Mouse (Mus musculus) testis, adult 2 months (tissue): ENCODE results near the gene Grik1.

Experiments used
- CTCF ChIP-seq: fragments of 200-500 bp; IDR thresholded peaks from 2 replicates; pipeline ENCODE4 v1.5.1; 2012; ENCODE audit warnings: low read depth, mild to moderate bottlenecking, inconsistent platforms, low read length, moderate library complexity; ENCODE audit not compliant: control insufficient read depth, insufficient read depth, insufficient replicate concordance
- POLR2A ChIP-seq: fragments of 200-500 bp; IDR thresholded peaks from 2 replicates; pipeline ENCODE4 v1.6.1; 2012; ENCODE audit warnings: low read depth, mild to moderate bottlenecking, inconsistent platforms, low read length, moderate library complexity; ENCODE audit not compliant: control insufficient read depth

GRCm38 (mm10) chr16:88204400-88204799 is 85.7 kb downstream of the Grik1 start:
- TF ChIP-seq POLR2A (no peak), CTCF (peak; percentile 88; the same call in 1 of the 2 replicates)
